Mouse (Mus musculus) stomach, postnatal 0 days (tissue): ENCODE results near the gene Rfc3.

Source experiments
- CTCF ChIP-seq: IDR thresholded peaks from 2 replicates; pipeline ENCODE4 v1.5.1; 2016; ENCODE audit warnings: antibody characterized with exemption, low read depth, mild to moderate bottlenecking, moderate library complexity
- EP300 ChIP-seq: optimal IDR thresholded peaks from 2 replicates; pipeline ENCODE3; 2016; ENCODE audit warnings: antibody characterized with exemption

DNA sequence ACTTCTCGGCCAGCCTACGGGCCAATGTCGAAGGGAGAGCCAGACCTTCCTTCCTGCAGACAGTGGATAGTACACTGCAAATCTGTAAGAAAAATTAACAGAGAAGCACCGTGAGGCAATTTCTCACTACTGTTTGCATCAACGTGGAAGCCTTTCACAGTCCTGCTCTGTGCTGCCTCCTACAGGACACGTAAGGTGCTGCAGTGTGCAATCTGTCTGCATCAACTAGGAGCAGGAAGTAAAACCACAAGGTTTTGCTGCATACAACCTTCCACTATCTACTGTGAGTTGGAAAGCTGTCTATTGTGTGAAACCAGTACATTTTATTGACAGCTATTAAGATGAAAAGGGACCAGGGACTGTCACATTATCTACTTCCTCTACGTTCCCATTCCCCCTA, 6.2 kb downstream of the Rfc3 start:
- peak; percentile 69 for TF ChIP-seq CTCF
- TF ChIP-seq EP300, result no peak
